23 mouse cellular contexts compared by ENCODE assay signal in the genomic region with DNA sequence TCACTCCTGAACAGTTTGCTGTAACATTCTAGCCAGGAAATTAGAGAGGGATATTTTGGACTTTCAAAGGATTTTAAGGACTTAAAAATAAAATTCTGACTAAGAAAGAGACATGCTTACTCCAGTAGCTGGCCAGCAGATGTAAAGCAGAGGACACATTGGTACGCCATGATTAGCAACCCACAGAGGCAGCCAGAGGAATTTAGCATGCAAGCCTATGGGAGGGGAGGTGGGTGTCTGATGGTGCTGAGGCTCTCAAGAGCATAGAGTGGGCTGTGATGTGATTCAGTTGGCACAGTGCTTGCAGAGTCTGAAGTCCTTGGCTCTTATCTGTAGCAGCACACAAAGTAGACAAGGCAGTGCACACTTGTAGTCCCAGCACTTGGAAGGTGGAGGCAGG.
DNase-seq lines count a peak whose midpoint lies in the region; ATAC-seq and TF ChIP-seq lines count a peak whose summit lies in the region.
"Had no signal": no experiment of that assay in that cellular context is flagged by ENCODE, and none has a peak within 500 bp of the region (broad histone marks: within the 10 kb centered on the region; RNA-seq: fewer than 3 reads in every experiment).

No protein-coding gene starts in this region.

- H3K4me1 ChIP-seq in heart, embryonic 14.5 days (ENCODE audit: control insufficient read depth in 2 of 2, insufficient read depth in 2 of 2, low read length in 2 of 2), result peaks cover 6 to 10% of the 10 kb centered on the region in 2 experiments
- peaks cover 3% of the 10 kb centered on the region; the same call in 1 of the 2 replicates for H3K4me1 ChIP-seq in heart, adult 2 months (ENCODE audit: control insufficient read depth, insufficient read depth, low read length)
- H3K4me1 ChIP-seq: liver, embryonic 15.5 days had no signal

- no peak overlapping the region for H3K9ac ChIP-seq in heart, embryonic 14.5 days (ENCODE audit: low read length)
- no peak overlapping the region for H3K9ac ChIP-seq in heart, adult 2 months (ENCODE audit: low read depth, low read length)
- H3K9ac ChIP-seq: hindbrain, embryonic 14.5 days; liver, embryonic 15.5 days; neural tube, embryonic 15.5 days had no signal

- intact Hi-C loops in heart, adult 2 months (cut with DNase I), result no loop called here

- H3K27me3 ChIP-seq in heart, embryonic 14.5 days (ENCODE audit: control insufficient read depth, insufficient read depth, low read length), result no peaks in the 10 kb centered on the region
- H3K27me3 ChIP-seq in heart, adult 2 months (ENCODE audit: control insufficient read depth, insufficient read depth, low read length), result no peaks in the 10 kb centered on the region
- H3K27me3 ChIP-seq: liver, embryonic 15.5 days; neural tube, embryonic 15.5 days had no signal

- no peaks in the 10 kb centered on the region for H3K79me2 ChIP-seq in heart, adult 2 months (replicated peaks; ENCODE audit: control insufficient read depth, insufficient read depth, low read length)

- H3K4me2 ChIP-seq in heart, embryonic 14.5 days (ENCODE audit: low read length), result no peak overlapping the region
- H3K4me2 ChIP-seq: hindbrain, embryonic 14.5 days; liver, embryonic 15.5 days; neural tube, embryonic 15.5 days had no signal

- TF ChIP-seq EP300 in heart, adult 2 months (IDR thresholded peaks at IDR 0.05; ENCODE audit: insufficient read depth, low read depth, low read length), result no peak

- DNase-seq in heart, adult 2 months, result no peak
- peak; percentile 73 to 79 for DNase-seq in left cerebral cortex, adult 9 months (ENCODE audit: low spot score in 2 of 2)
- peak; percentile 35 for DNase-seq in right cerebral cortex, postnatal 14 days
- DNase-seq in urinary bladder, postnatal 10 days (ENCODE audit: low spot score), result no peak
- DNase-seq in lung, postnatal 36 days, result no peak
- DNase-seq: adrenal gland, postnatal 10 days; cerebellum, adult 18-20 months; gastrocnemius, postnatal 36 days; heart, postnatal 10 days; midbrain, embryonic 14.5 days; retina, postnatal 1 day; thymus, postnatal 25 days had no signal

- H3K27ac ChIP-seq in heart, embryonic 14.5 days (replicated peaks in 1 of 2; ENCODE audit: control insufficient read depth in 1 of 2, insufficient read depth in 1 of 2, low read depth in 2 of 2, low read length in 2 of 2), result no peak overlapping the region
- no peak overlapping the region for H3K27ac ChIP-seq in heart, adult 2 months
- H3K27ac ChIP-seq: hindbrain, embryonic 14.5 days; kidney, postnatal 0 days; liver, embryonic 15.5 days; neural tube, embryonic 15.5 days; stomach, postnatal 0 days had no signal

- ATAC-seq in heart, embryonic 14.5 days (ENCODE audit: insufficient number of reproducible peaks, insufficient read depth, low FRiP score, low read depth), result 0 out of 2 replicates have a peak, but pooled peaks have one; percentile 55
- ATAC-seq in frontal cortex, adult (ENCODE audit: low TSS enrichment), result peak; percentile 99
- ATAC-seq in CD4-positive, CD25-positive, alpha-beta regulatory T cell, adult 4 months, result no peak
- ATAC-seq: intestine, postnatal 0 days; lung, postnatal 0 days had no signal

- H3K36me3 ChIP-seq in heart, embryonic 14.5 days (ENCODE audit: control insufficient read depth, insufficient read depth, low read length), result no peaks in the 10 kb centered on the region
- H3K36me3 ChIP-seq in heart, adult 2 months (ENCODE audit: control insufficient read depth, insufficient read depth, low read length), result no peaks in the 10 kb centered on the region
- H3K36me3 ChIP-seq: liver, embryonic 15.5 days; neural tube, embryonic 15.5 days had no signal

- no peaks in the 10 kb centered on the region for H3K9me3 ChIP-seq in heart, embryonic 14.5 days (ENCODE audit: control insufficient read depth, low read length)
- H3K9me3 ChIP-seq: liver, embryonic 15.5 days; neural tube, embryonic 15.5 days had no signal

- TF ChIP-seq POLR2A in heart, adult 2 months (IDR thresholded peaks at IDR 0.05; ENCODE audit: insufficient read depth, low read depth, low read length), result no peak

- 39% methylated on average over 1 of the region's 1 CpGs for WGBS in heart, embryonic 14.5 days
- 78% methylated on average over 1 of the region's 1 CpGs for WGBS in heart, adult 2 months

- no peak overlapping the region for H3K4me3 ChIP-seq in heart, embryonic 14.5 days (ENCODE audit: control insufficient read depth in 1 of 2, insufficient read depth in 1 of 2, low read depth in 1 of 2, low read length in 2 of 2)
- H3K4me3 ChIP-seq in heart, adult 2 months, result no peak overlapping the region
- H3K4me3 ChIP-seq: liver, embryonic 15.5 days; myocyte; neural tube, embryonic 15.5 days had no signal

- TF ChIP-seq CTCF in heart, adult 2 months (IDR thresholded peaks at IDR 0.05), result no peak

Comparison
In these comparisons a context has a peak if more than half of its experiments do, and no peak if none do; other contexts are left out.
1. DNase-seq: peak in left cerebral cortex, adult 9 months (2 of 2) and right cerebral cortex, postnatal 14 days (single experiment); none in heart, adult 2 months (0 of 2), urinary bladder, postnatal 10 days (single experiment) and lung, postnatal 36 days (single experiment).